In genomic region chr8:106308082-106308786, GRCm38 (mm10) we compare ENCODE assay signal across 8 mouse cellular contexts. TPM values are rescaled to one million over a fixed set of nuclear protein-coding genes. Genes with fewer than 3 reads are reported as not detected.
A peak's percentile ranks its signal among the peaks of the same experiment; 100 is the strongest.
DNase-seq lines count a peak whose midpoint lies in the region; ATAC-seq lines count a peak whose summit lies in the region.
"Not testable (repeated sequence)": the region's sequence is repeated elsewhere in the genome, so short reads cannot be mapped to it uniquely, and the experiment has no call there.

No protein-coding gene starts in this region.

- H3K27me3 ChIP-seq in embryonic facial prominence, embryonic 12.5 days; heart, embryonic 12.5 days (replicated peaks); hindbrain, embryonic 16.5 days (replicated peaks; ENCODE audit: control insufficient read depth, insufficient read depth, low read length); kidney, embryonic 16.5 days (ENCODE audit: insufficient read depth, low read length); liver, embryonic 12.5 days (replicated peaks); stomach, embryonic 16.5 days (ENCODE audit: control insufficient read depth, insufficient read depth, low read length): not testable (repeated sequence)

- H3K4me1 ChIP-seq in embryonic facial prominence, embryonic 12.5 days; hindbrain, embryonic 16.5 days (ENCODE audit: control insufficient read depth, insufficient read depth, low read depth, low read length); kidney, embryonic 16.5 days (ENCODE audit: insufficient read depth, low read length): not testable (repeated sequence)
- peaks cover 14% of the 10 kb centered on the region; the same call in 1 of the 2 replicates for H3K4me1 ChIP-seq in heart, embryonic 12.5 days (replicated peaks)
- H3K4me1 ChIP-seq in liver, embryonic 12.5 days, result peaks cover 18% of the 10 kb centered on the region
- peaks cover 24% of the 10 kb centered on the region for H3K4me1 ChIP-seq in stomach, embryonic 16.5 days (ENCODE audit: control insufficient read depth, insufficient read depth, low read length)

- peak; percentile 64; the same call in 1 of the 2 replicates for ATAC-seq in embryonic facial prominence, embryonic 12.5 days (ENCODE audit: insufficient number of reproducible peaks, insufficient read depth, low FRiP score, low TSS enrichment)
- ATAC-seq in heart, embryonic 12.5 days (ENCODE audit: insufficient number of reproducible peaks, low FRiP score), result peak; percentile 77
- peak; percentile 57; the same call in 1 of the 2 replicates for ATAC-seq in hindbrain, embryonic 16.5 days
- peak; percentile 63; the same call in 1 of the 2 replicates for ATAC-seq in kidney, embryonic 16.5 days (ENCODE audit: low FRiP score, low TSS enrichment)
- ATAC-seq in liver, embryonic 12.5 days, result peak; percentile 67
- ATAC-seq in stomach, embryonic 16.5 days (ENCODE audit: insufficient read depth, low FRiP score), result peak; percentile 96

- not testable (repeated sequence) for H3K9me3 ChIP-seq in embryonic facial prominence, embryonic 12.5 days; heart, embryonic 12.5 days (replicated peaks); hindbrain, embryonic 16.5 days (ENCODE audit: control insufficient read depth, low read length); kidney, embryonic 16.5 days (ENCODE audit: low read length); liver, embryonic 12.5 days (replicated peaks); stomach, embryonic 16.5 days (replicated peaks; ENCODE audit: control insufficient read depth, low read length)

- not testable (repeated sequence) for H3K27ac ChIP-seq in embryonic facial prominence, embryonic 12.5 days; heart, embryonic 12.5 days (ENCODE audit: poor library complexity, severe bottlenecking); hindbrain, embryonic 16.5 days (ENCODE audit: low read depth, low read length); liver, embryonic 12.5 days
- H3K27ac ChIP-seq in kidney, embryonic 16.5 days (ENCODE audit: low read length), result 0 out of 2 replicates have a peak overlapping the region, but pooled peaks have one; percentile 11
- peak overlapping the region; percentile 86 for H3K27ac ChIP-seq in stomach, embryonic 16.5 days (ENCODE audit: low read length)

- not testable (repeated sequence) for H3K9ac ChIP-seq in embryonic facial prominence, embryonic 12.5 days; heart, embryonic 12.5 days; hindbrain, embryonic 16.5 days (ENCODE audit: low read depth, low read length); kidney, embryonic 16.5 days (replicated peaks; ENCODE audit: low read length); liver, embryonic 12.5 days; stomach, embryonic 16.5 days (ENCODE audit: low read length)

- peak; percentile 55 for DNase-seq in A20 (ENCODE audit: low read depth, low spot score)
- DNase-seq in lung, postnatal 10 days, result peak; percentile 67

- H3K36me3 ChIP-seq in embryonic facial prominence, embryonic 12.5 days; heart, embryonic 12.5 days; hindbrain, embryonic 16.5 days (ENCODE audit: control insufficient read depth, insufficient read depth, low read length); kidney, embryonic 16.5 days (ENCODE audit: insufficient read depth, low read length); liver, embryonic 12.5 days; stomach, embryonic 16.5 days (ENCODE audit: control insufficient read depth, insufficient read depth, low read length): not testable (repeated sequence)

- H3K4me3 ChIP-seq in embryonic facial prominence, embryonic 12.5 days; heart, embryonic 12.5 days; hindbrain, embryonic 16.5 days (ENCODE audit: low read length); kidney, embryonic 16.5 days (ENCODE audit: low read length); liver, embryonic 12.5 days; stomach, embryonic 16.5 days (replicated peaks; ENCODE audit: low read length): not testable (repeated sequence)

- WGBS in embryonic facial prominence, embryonic 12.5 days, result 62% methylated on average over 6 of the region's 6 CpGs
- 41% methylated on average over 6 of the region's 6 CpGs for WGBS in heart, embryonic 12.5 days
- WGBS in hindbrain, embryonic 16.5 days, result 58% methylated on average over 6 of the region's 6 CpGs
- WGBS in kidney, embryonic 16.5 days, result 46% methylated on average over 6 of the region's 6 CpGs
- 32% methylated on average over 6 of the region's 6 CpGs for WGBS in liver, embryonic 12.5 days (ENCODE audit: insufficient replicate concordance)
- WGBS in stomach, embryonic 16.5 days, result 20% methylated on average over 6 of the region's 6 CpGs

- H3K4me2 ChIP-seq in embryonic facial prominence, embryonic 12.5 days (replicated peaks); heart, embryonic 12.5 days; hindbrain, embryonic 16.5 days (ENCODE audit: low read length); kidney, embryonic 16.5 days (replicated peaks; ENCODE audit: low read depth, low read length); liver, embryonic 12.5 days: not testable (repeated sequence)
- peak overlapping the region; percentile 24; the same call in 1 of the 2 replicates for H3K4me2 ChIP-seq in stomach, embryonic 16.5 days (ENCODE audit: low read depth, low read length)

RNA-seq across cellular contexts. Expression of gene Smpd3, which starts 29.6 kb away (rescaled TPM):
- 4.3 and 4.4 TPM in 2 replicates for polyA plus RNA-seq in embryonic facial prominence, embryonic 12.5 days (2016; fragmentation: Nextera tagmentation; extraction: Ambion mirVana)
- 2.5 and 2.8 TPM in 2 replicates for polyA plus RNA-seq in heart, embryonic 12.5 days (2016; fragmentation: Nextera tagmentation; extraction: Ambion mirVana)
- 55.0 and 63.4 TPM in 2 replicates for polyA plus RNA-seq in hindbrain, embryonic 16.5 days (2015; fragmentation: Nextera tagmentation; extraction: Ambion mirVana)
- 0.82 and 1.0 TPM in 2 replicates for polyA plus RNA-seq in kidney, embryonic 16.5 days (2015; fragmentation: Nextera tagmentation; extraction: Ambion mirVana)
- 0.61 and 0.92 TPM in 2 replicates for polyA plus RNA-seq in liver, embryonic 12.5 days (2016; fragmentation: Nextera tagmentation; extraction: Ambion mirVana)
- polyA plus RNA-seq in stomach, embryonic 16.5 days (2015; fragmentation: Nextera tagmentation; extraction: Ambion mirVana), result 24.5 and 30.8 TPM in 2 replicates
